Mouse (Mus musculus) lung, embryonic 15.5 days (tissue): Measurements from ENCODE around the gene Ypel4. TPM values are rescaled to one million over a fixed set of nuclear protein-coding genes. Genes with fewer than 3 reads are reported as not detected.

Source experiments
- ATAC-seq: fragments of 200-750 bp; cut with Nextera tagmentation; 2 replicates; pipeline ENCODE4 v1.8.0; 2017; ENCODE audit warnings: moderate number of reproducible peaks, borderline replicate concordance; ENCODE audit not compliant: low FRiP score, low TSS enrichment; ENCODE audit errors: extremely low read depth
- H3K27ac ChIP-seq: fragments of 300-500 bp; sonication (generic); 2 replicates; pipeline ENCODE4 v1.5.1; 2015; ENCODE audit warnings: moderate library complexity, mild to moderate bottlenecking, inconsistent platforms
- H3K27me3 ChIP-seq: fragments of 300-500 bp; sonication (generic); 2 replicates; pipeline ENCODE4 v1.6.1; 2015; ENCODE audit warnings: inconsistent platforms
- H3K36me3 ChIP-seq: fragments of 300-500 bp; sonication (generic); 2 replicates; pipeline ENCODE4 v1.6.1; 2015; ENCODE audit warnings: inconsistent platforms
- H3K4me1 ChIP-seq: fragments of 300-500 bp; sonication (generic); 2 replicates; pipeline ENCODE4 v1.6.1; 2015; ENCODE audit warnings: inconsistent platforms
- H3K4me2 ChIP-seq: fragments of 300-500 bp; sonication (generic); 2 replicates; pipeline ENCODE4 v1.6.1; 2015; ENCODE audit warnings: inconsistent platforms, mild to moderate bottlenecking, moderate library complexity
- H3K4me3 ChIP-seq: fragments of 300-500 bp; sonication (generic); 2 replicates; pipeline ENCODE4 v1.5.1; 2015; ENCODE audit warnings: mild to moderate bottlenecking, inconsistent platforms
- H3K9ac ChIP-seq: fragments of 300-500 bp; sonication (generic); 2 replicates; pipeline ENCODE4 v1.6.1; 2015; ENCODE audit warnings: inconsistent platforms
- H3K9me3 ChIP-seq: fragments of 300-500 bp; sonication (generic); 2 replicates; pipeline ENCODE4 v1.6.1; 2016; ENCODE audit warnings: inconsistent platforms
- WGBS: fragments of 180-500 bp; shearing (Covaris S2); methylation state at CpG from one replicate; pipeline ENCODE4 v1.1.7; 2015; 5-methylcytosine and 5-hydroxymethylcytosine counted together
- polyA plus RNA-seq: library from polyadenylated mRNA; unstranded; fragments of >200 nt; fragmentation: Nextera tagmentation; extraction: Ambion mirVana; gene quantifications from 2 replicates; pipeline ENCODE4 v1.2.1, GENCODE M21; 2015

The Ypel4 gene
- polyA plus RNA-seq, result 6.3 and 6.6 TPM in 2 replicates

- Histone ChIP-seq H3K4me1 (peaks cover 46% of the 10 kb centered on the region), H3K9ac (peak within 1 kb of the TSS; percentile 32), H3K4me2 (peak within 1 kb of the TSS; percentile 46), H3K9me3 (no peaks in the 10 kb centered on the region), H3K27me3 (peaks cover 16% of the 10 kb centered on the region; the same call in 1 of the 2 replicates), H3K36me3 (no peaks in the 10 kb centered on the region), H3K4me3 (peak within 1 kb of the TSS; percentile 37), H3K27ac (no peak within 1 kb of the TSS)
- 2% methylated on average over 8 of the region's 8 CpGs for WGBS
- ATAC-seq, result peak; percentile 4; the same call in 1 of the 2 replicates
Observed at GRCm38 (mm10) chr2:84733579-84734300, at the start of gene Ypel4. Gene Ypel4 (plus strand): TSS chr2:84734058.

GRCm38 (mm10) chr2:84688080-84688844 is 45.6 kb upstream of the Ypel4 start:
- Histone ChIP-seq H3K27me3 (no peaks in the 10 kb centered on the region), H3K4me1 (no peaks in the 10 kb centered on the region), H3K9me3 (no peaks in the 10 kb centered on the region), H3K36me3 (peaks cover 80% of the 10 kb centered on the region), H3K4me2 (no peak overlapping the region), H3K4me3 (no peak overlapping the region), H3K27ac (no peak overlapping the region), H3K9ac (no peak overlapping the region)
- ATAC-seq, result no peak
- WGBS, result 74% methylated on average over 2 of the region's 2 CpGs

GRCm38 (mm10) chr2:84690050-84690449 is 43.8 kb upstream of the Ypel4 start:
- Histone ChIP-seq H3K4me1 (no peaks in the 10 kb centered on the region), H3K9me3 (no peaks in the 10 kb centered on the region), H3K4me2 (no peak overlapping the region), H3K27me3 (no peaks in the 10 kb centered on the region), H3K9ac (no peak overlapping the region), H3K36me3 (peaks cover 88% of the 10 kb centered on the region), H3K27ac (no peak overlapping the region), H3K4me3 (no peak overlapping the region)
- no peak for ATAC-seq
- WGBS, result 81% methylated on average over 12 of the region's 12 CpGs

- Histone ChIP-seq H3K4me2 (no peak overlapping the region), H3K9me3 (no peaks in the 10 kb centered on the region), H3K36me3 (peaks cover 55% of the 10 kb centered on the region), H3K27ac (no peak overlapping the region), H3K27me3 (no peaks in the 10 kb centered on the region), H3K9ac (no peak overlapping the region), H3K4me1 (no peaks in the 10 kb centered on the region), H3K4me3 (no peak overlapping the region)
- 67% methylated on average over 5 of the region's 5 CpGs for WGBS
- peak; percentile 85; the same call in 1 of the 2 replicates for ATAC-seq
Observed at GRCm38 (mm10) chr2:84695007-84695695, 38.7 kb upstream of the Ypel4 start.

GRCm38 (mm10) chr2:84703497-84703896 is 30.4 kb upstream of the Ypel4 start:
- Histone ChIP-seq H3K27me3 (no peaks in the 10 kb centered on the region), H3K4me1 (0 out of 2 replicates have a peak, but pooled peaks cover under 1% of the 10 kb centered on the region), H3K9me3 (no peaks in the 10 kb centered on the region), H3K4me3 (no peak overlapping the region), H3K36me3 (peaks cover 19% of the 10 kb centered on the region), H3K27ac (no peak overlapping the region), H3K9ac (no peak overlapping the region), H3K4me2 (no peak overlapping the region)
- 100% methylated on average over 1 of the region's 1 CpGs for WGBS
- ATAC-seq, result no peak

GRCm38 (mm10) chr2:84704329-84704728 is 29.5 kb upstream of the Ypel4 start:
- no peak for ATAC-seq
- Histone ChIP-seq H3K27ac (no peak overlapping the region), H3K4me3 (no peak overlapping the region), H3K4me1 (0 out of 2 replicates have a peak, but pooled peaks cover 5% of the 10 kb centered on the region), H3K4me2 (no peak overlapping the region), H3K9me3 (no peaks in the 10 kb centered on the region), H3K27me3 (no peaks in the 10 kb centered on the region), H3K9ac (no peak overlapping the region), H3K36me3 (peaks cover 21% of the 10 kb centered on the region)
- 79% methylated on average over 5 of the region's 5 CpGs for WGBS

GRCm38 (mm10) chr2:84705295-84705694 is 28.6 kb upstream of the Ypel4 start:
- Histone ChIP-seq H3K27me3 (no peaks in the 10 kb centered on the region), H3K4me2 (no peak overlapping the region), H3K9ac (no peak overlapping the region), H3K9me3 (no peaks in the 10 kb centered on the region), H3K4me3 (no peak overlapping the region), H3K4me1 (0 out of 2 replicates have a peak, but pooled peaks cover 5% of the 10 kb centered on the region), H3K27ac (no peak overlapping the region), H3K36me3 (peaks cover 29% of the 10 kb centered on the region)
- 82% methylated on average over 1 of the region's 1 CpGs for WGBS
- no peak for ATAC-seq

GRCm38 (mm10) chr2:84707523-84707922 is 26.3 kb upstream of the Ypel4 start:
- Histone ChIP-seq H3K27ac (no peak overlapping the region), H3K9ac (no peak overlapping the region), H3K9me3 (no peaks in the 10 kb centered on the region), H3K4me1 (0 out of 2 replicates have a peak, but pooled peaks cover 5% of the 10 kb centered on the region), H3K4me2 (no peak overlapping the region), H3K36me3 (peaks cover 20% of the 10 kb centered on the region), H3K27me3 (no peaks in the 10 kb centered on the region), H3K4me3 (no peak overlapping the region)
- 66% methylated on average over 1 of the region's 1 CpGs for WGBS
- ATAC-seq, result no peak

- Histone ChIP-seq H3K9me3 (no peaks in the 10 kb centered on the region), H3K4me2 (no peak overlapping the region), H3K9ac (no peak overlapping the region), H3K4me1 (peaks cover 15% of the 10 kb centered on the region), H3K36me3 (peaks cover 19% of the 10 kb centered on the region), H3K27me3 (no peaks in the 10 kb centered on the region), H3K4me3 (no peak overlapping the region), H3K27ac (no peak overlapping the region)
- 86% methylated on average over 2 of the region's 2 CpGs for WGBS
- ATAC-seq, result no peak
Observed at GRCm38 (mm10) chr2:84711898-84712297, 22.0 kb upstream of the Ypel4 start.

- under 1% methylated on average over 12 of the region's 26 CpGs for WGBS
- Histone ChIP-seq H3K9me3 (no peaks in the 10 kb centered on the region), H3K4me1 (peaks cover 13% of the 10 kb centered on the region), H3K36me3 (peaks cover 13% of the 10 kb centered on the region), H3K4me2 (peak overlapping the region; percentile 54), H3K27ac (peak overlapping the region; percentile 97), H3K9ac (peak overlapping the region; percentile 96), H3K4me3 (peak overlapping the region; percentile 94), H3K27me3 (no peaks in the 10 kb centered on the region)
- peak; percentile 5; the same call in 1 of the 2 replicates for ATAC-seq
Observed at GRCm38 (mm10) chr2:84714422-84714810, 19.4 kb upstream of the Ypel4 start.

- Histone ChIP-seq H3K9ac (peak within 1 kb of the TSS; percentile 96), H3K27ac (peak within 1 kb of the TSS; percentile 97), H3K4me3 (peak within 1 kb of the TSS; percentile 94), H3K27me3 (no peaks in the 10 kb centered on the region), H3K9me3 (no peaks in the 10 kb centered on the region), H3K4me1 (peaks cover 13% of the 10 kb centered on the region), H3K36me3 (peaks cover 10% of the 10 kb centered on the region), H3K4me2 (peak within 1 kb of the TSS; percentile 73)
- ATAC-seq, result peak; percentile 95
- under 1% methylated on average over 66 of the region's 107 CpGs for WGBS
Observed at GRCm38 (mm10) chr2:84714811-84715561, 18.9 kb upstream of the Ypel4 start, which contains the start of gene Zdhhc5. Gene Zdhhc5 (minus strand): TSS chr2:84715180.
